Mouse (Mus musculus): Measurements from ENCODE around the gene Fuom.
A peak's percentile ranks its signal among the peaks of the same experiment; 100 is the strongest.

The Fuom gene

DNA sequence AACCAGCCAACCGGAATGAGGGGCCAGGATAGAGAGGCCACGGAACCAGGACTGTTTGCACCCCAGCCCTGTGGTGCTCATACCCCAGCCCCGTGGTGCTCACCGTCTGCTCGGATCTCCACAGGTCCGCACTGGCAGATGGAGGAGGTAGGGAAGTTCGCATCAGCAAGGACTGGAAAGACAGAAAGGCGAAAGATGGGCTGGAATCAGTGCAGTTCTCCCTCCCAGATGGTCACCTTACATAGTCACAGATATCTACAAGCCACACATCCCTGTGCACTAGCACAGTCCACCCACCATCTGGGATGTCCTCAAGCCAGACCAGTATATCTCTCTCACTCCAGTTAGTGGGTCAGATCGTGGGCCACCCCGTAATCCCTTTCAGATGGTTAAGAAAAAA is 743 bp downstream of the Fuom start:
- DNase-seq (ENCODE audit: low spot score) = no peak

GRCm38 (mm10) chr7:140098466-140098865 is 3.8 kb downstream of the Fuom start:
- DNase-seq (ENCODE audit: low spot score) = no peak

GRCm38 (mm10) chr7:140096055-140096454 is 6.2 kb downstream of the Fuom start:
- DNase-seq (ENCODE audit: low spot score) = no peak

GRCm38 (mm10) chr7:140095556-140095955 is 6.7 kb downstream of the Fuom start:
- no peak for DNase-seq (ENCODE audit: low spot score)

DNA sequence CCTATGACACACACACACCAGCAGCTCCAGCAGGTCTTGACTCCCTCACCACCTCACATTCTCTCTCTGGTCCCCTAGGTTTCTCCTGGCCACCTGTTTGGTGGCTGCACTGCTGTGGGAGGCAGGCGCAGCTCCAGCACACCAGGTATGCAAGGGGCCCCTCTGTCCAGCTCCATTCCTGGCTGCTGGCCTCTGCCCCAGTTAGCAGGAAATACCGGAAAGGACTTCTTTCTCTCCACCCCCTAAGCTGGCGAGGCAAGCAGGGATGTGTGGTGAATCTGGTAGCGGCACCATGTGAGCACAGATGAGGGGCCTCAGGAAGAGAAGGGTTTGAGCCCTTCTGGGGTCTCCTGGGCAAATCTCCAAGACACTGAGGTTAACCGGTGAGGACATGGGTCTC is 7.3 kb downstream of the Fuom start:
- no peak for DNase-seq (ENCODE audit: low spot score)

DNA sequence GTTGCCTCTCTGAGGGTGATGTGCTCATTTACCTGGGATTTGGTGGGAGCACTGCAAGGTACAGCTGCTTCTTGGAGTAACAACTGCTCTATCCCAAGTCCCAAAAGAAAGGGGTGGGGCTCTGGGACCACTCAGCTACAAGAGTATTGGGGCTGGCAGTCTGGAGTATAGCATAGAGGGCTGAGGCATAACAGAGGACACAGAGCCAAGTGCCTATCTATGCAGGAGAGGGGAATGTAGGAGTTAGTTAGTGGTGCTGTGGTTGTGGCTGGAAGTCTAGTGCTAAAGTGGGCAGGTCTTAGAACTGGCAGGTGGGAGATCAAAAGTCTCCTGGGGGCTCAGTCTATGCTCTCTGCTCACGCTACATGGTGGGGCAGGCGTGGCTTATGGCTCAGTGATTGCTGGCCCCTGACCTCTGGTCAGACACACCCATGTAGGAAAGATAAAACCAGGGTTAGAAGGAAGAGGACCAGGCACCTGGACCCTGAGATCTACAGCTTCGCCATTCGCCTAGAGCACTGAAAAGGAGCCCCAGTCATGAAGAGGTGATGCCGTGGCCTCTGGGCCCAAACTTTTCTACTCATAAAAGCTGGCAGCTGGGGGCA is 9.2 kb downstream of the Fuom start, which contains the start of gene Prap1:
TSS of gene Prap1 (plus strand) at position 472 of the 605 bp plus-strand sequence.
- no peak for DNase-seq (ENCODE audit: low spot score)

DNA sequence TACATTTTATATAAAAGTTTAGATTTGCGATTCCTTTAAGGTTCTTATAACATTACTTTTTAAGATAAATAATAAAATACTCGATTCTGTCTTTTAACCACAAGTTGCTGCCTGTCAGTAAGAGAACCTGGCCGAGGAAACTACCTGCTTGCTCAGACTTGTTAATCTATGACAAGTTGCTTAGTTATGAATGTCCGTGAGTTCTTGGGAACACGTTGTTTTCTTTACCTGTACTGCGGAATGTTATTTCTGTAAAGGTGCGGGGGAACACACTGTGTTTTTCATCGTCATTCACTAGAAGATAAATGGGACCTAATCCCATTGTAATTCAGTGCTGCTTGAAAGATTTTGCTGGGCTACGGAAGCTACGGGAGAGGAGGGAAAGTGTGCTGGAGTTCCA is 11.6 kb downstream of the Fuom start:
- DNase-seq (ENCODE audit: low spot score) = no peak

- peak; percentile 67 for DNase-seq (ENCODE audit: low spot score)
These were observed 20.0 kb downstream of the Fuom start, which contains the start of gene Caly for GRCm38 (mm10) chr7:140082242-140082678. TSS of gene Caly (minus strand) at chr7:140082548.

GRCm38 (mm10) chr7:140081408-140082241 is 20.6 kb downstream of the Fuom start:
- DNase-seq (ENCODE audit: low spot score) = no peak

DNA sequence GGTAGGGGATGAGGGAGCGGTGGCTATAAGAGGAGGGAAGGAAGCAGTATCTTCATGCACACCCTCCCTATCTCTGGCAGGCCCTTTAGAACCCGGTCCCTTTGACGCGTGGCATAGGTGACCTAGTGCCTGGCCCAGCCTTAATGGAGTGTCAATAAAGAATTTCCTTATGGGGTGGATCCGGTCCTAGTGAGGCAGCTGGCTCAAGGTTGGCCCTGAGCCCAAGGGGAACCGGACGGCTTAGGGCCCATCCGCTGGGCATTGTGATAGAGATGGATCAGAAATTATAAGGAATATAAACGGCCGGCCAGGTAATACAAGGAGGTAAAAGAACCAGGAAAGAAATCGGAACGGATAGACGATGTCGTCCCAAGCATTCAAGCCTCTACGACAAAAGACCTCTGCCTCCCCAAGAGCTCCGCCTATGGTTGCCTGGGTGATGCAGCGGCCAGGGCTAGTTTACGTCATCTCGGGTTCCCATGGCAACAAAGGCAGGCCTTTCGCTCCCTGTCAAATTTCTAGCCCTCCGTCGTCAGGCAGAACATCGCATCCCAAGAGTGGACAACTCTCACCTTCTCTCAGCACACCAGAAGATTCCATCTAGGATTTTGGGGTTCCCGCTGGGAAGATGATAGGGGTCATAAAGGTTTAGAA is 21.6 kb downstream of the Fuom start:
- peak; percentile 77 for DNase-seq (ENCODE audit: low spot score)

GRCm38 (mm10) chr7:140078711-140079110 is 23.5 kb downstream of the Fuom start:
- no peak for DNase-seq (ENCODE audit: low spot score)

GRCm38 (mm10) chr7:140077698-140078097 is 24.5 kb downstream of the Fuom start:
- no peak for DNase-seq (ENCODE audit: low spot score)

- DNase-seq (ENCODE audit: low spot score) = no peak
These were observed 32.1 kb downstream of the Fuom start for GRCm38 (mm10) chr7:140070042-140070711.

DNA sequence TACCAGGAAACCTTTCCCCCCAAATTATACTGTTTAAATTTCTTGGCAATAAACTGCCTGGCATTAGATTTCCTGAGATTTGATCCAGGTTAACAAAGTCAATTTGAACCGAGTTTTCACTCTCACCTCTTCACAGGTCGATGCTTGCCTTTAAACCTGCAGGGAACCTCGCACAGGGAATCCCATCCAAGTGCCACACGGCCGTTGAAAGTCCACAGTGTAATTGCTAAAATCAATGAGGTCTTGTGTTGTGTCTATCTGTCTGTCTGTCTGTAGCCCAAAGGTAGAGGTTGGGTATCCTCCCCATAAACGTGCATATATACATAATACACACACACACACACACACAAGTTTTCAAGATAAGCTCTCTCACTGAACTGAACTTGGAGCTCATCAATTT is 34.8 kb downstream of the Fuom start:
- no peak for DNase-seq (ENCODE audit: low spot score)

DNA sequence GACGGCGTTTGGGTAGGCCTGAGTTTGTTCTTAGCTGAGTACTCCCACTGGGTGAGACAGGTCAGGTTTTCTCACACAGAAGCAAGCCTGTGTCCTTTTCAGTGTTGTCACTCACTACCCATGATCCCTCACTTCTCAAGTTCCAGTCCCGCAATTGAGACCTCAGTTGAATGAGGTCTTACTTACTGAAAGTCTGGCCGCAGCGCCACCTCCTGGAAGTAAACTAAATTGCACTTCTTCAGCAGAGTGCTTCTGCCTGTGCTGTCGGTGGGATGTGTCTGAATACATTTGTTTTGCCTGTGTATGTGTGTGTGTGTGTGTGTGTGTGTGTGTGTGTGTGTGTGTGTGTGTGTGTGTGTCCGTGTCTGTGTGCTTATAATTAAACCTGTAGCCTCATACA is 39.1 kb downstream of the Fuom start:
- no peak for DNase-seq (ENCODE audit: low spot score)

GRCm38 (mm10) chr7:140062307-140062706 is 39.9 kb downstream of the Fuom start:
- DNase-seq (ENCODE audit: low spot score) = no peak

- DNase-seq (ENCODE audit: low spot score) = no peak
These were observed 40.5 kb downstream of the Fuom start for GRCm38 (mm10) chr7:140061832-140062130.

DNA sequence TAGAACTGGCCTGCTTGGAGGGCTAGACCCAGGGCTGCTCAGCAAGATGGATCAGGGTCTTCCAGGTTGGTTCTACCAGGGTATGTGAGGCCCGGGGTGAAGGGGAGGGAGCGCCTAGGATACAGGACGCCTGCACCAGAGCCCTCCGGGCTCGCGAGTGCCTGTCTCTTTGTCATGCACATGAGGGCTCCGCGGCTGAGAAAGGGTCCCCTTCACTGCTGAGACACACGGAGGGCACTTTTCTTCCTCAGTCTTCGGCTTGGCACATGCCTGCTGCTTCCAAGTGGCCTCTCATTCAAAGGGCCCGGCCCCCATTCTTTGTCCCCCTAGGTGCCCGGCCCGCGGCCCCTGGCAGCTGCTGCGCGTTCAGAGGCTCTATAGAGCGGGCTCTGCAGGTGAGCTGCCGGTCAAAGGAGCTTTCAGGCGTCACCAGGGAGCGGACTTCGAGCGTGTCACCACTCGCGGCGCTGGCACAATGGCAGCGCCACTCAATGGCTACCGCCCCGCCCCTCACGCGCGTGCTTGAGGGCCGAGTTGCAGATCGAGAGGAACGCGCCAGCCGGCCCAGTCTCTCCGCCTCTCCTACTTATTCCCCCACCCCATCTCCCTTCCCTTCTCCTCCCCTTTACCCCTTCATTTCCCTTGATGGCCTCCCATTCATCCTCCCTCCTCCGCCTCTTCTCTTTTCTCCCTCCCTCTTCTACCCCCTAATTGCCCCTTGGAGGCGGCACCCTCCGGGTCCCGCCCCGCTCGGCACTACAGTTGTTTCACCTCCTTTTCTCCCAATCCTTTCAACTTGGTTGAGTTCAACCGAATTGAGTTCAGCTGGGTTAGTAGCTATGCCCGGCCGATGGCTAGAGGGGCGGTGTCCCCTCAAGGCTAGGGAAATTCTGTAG is 41.1 kb downstream of the Fuom start:
- no peak for DNase-seq (ENCODE audit: low spot score)

- no peak for DNase-seq (ENCODE audit: low spot score)
These were observed 42.6 kb downstream of the Fuom start for GRCm38 (mm10) chr7:140059601-140060000.

DNA sequence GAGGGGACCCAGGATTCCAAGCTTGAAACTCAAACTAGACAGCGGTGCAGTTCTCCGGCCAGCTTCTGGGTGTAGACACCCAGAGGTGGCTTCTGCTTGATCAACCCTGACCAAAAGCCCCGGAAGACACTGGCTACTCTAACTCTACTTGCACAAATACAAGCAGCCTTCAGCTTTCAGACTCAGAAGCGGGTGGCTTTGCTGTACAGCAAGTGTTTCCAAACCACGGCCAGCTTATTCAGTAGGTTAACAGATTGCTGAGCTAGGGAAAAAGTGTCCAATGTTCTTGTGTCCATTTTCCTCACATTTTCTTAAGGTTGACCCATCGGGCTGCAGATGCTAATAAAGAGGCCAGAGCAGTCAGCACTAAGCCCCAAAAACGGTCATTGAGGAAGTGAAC is 43.7 kb downstream of the Fuom start:
- DNase-seq (ENCODE audit: low spot score) = no peak
